Mouse (Mus musculus): ENCODE measurements around the gene Depdc1b.

Depdc1b gene

GRCm38 (mm10) chr13:108437424-108437823, 121.3 kb downstream of the Depdc1b start:
- DNase-seq (ENCODE audit: low read depth, low spot score) = no peak

DNA sequence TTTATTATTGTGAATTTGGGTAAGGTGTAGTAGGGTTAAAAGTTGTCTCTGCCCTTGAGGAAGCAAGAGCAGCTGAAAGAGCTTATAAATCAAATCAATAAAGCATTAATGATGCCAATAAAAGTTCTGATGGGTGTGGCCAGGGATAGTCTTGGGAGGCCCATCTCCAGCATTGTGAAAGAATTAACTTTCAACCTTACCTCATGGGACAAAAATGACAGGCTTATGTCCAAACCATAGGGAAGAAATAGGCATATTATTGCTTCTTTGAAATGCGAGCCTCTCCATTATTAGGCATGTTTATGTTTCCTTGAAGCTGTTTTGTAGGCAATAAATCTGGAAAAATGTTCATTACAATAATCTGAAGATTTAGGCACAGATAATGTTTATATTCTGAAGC, 122.9 kb downstream of the Depdc1b start:
- DNase-seq (ENCODE audit: low read depth, low spot score) = no peak

DNA sequence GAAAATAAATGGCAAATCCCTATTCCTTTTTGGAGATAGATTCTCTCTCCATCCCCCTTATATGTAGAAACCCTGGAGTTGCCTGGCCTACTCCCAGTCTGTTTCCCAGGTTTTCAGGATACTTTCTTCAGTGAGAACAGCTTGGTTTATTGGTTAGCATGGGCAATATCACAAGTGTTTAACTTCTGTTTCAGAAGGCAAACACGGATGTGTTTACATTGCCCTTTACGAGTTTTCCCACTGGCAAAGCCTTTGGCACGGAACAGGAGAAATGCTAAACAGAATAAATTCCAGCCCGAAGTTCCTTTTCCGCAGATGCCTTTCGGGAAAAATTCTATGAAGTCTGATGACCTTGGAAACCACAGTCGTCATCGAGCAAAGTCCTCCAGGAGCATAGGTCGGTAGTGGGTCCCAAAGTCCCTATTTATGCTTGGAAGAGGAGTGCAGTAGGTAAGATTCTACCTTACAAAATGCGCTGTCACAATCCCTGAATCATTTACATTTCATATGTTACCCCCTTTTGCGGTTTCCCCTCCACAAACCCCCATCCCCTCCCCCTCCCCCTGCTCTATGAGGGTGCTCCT, 132.3 kb downstream of the Depdc1b start:
- no peak for DNase-seq (ENCODE audit: low read depth, low spot score)

DNA sequence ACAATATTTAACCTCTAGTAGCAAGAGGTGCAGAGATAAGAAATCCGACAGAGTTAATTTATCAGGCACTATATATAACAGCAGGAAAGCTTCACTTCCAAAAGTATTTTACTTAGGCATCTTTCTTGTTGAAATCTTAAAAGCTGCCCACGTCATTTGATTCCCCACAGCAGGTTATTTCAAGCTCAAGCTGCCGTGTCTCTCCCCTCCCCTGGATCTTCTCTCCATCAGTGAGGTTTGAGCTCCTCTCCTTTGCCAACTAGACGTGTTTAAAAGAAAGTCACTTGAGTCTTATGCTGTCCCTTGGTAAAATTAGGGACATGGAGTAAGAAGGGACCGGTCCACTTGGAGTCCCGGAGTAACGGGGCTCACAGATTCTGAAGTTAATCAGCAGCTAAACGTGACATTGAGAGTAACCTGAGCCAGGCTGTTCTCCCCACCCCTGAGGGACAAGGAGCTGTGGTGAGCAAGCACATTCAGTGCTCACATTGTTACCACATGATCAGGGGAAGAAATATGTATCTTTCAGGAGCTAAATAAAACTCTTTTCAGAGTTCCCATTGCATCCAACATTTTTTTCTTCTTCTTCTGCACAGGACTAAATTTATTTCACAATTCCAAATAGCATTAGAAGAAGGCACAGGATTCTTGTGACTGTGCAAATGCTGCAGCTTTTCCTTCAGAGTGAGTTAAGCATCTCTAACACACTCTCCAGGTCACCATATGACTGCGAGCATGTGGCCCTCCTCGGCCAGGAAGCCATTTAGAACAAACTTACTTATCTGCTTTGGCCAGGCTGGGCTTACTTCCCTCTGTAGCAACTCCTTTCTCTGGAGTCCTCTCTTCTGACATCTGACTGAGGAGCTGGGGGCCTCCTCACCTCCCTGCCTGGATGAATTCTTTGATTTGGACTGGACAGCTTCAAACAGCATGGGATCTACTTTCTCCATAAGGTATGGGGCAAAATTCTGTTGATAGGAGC, 133.3 kb downstream of the Depdc1b start, which contains the start of gene Pde4d:
TSS of gene Pde4d (plus strand) at position 833 of the 982 bp plus-strand sequence.
- DNase-seq (ENCODE audit: low read depth, low spot score) = no peak

GRCm38 (mm10) chr13:108451122-108451521, 135.0 kb downstream of the Depdc1b start:
- DNase-seq (ENCODE audit: low read depth, low spot score) = no peak

- DNase-seq (ENCODE audit: low read depth, low spot score) = no peak
Measured at GRCm38 (mm10) chr13:108453064-108453919, 137.2 kb downstream of the Depdc1b start.

Measured in WW6 (cell line).